Mouse (Mus musculus) C2C12 (cell line): Measurements from ENCODE around the gene Rerg.

Experiments
- CEBPB ChIP-seq: IDR thresholded peaks from one replicate; pipeline ENCODE4 v1.6.1; 2011; ENCODE audit warnings: low read depth, mild to moderate bottlenecking, control low read depth, moderate library complexity
- CTCF ChIP-seq: IDR thresholded peaks from one replicate; pipeline ENCODE4 v1.5.1; 2011; ENCODE audit not compliant: control insufficient read depth, insufficient read depth, insufficient read length
- FOSL1 ChIP-seq: IDR thresholded peaks from one replicate; pipeline ENCODE4 v1.8.0; 2011; ENCODE audit warnings: mild to moderate bottlenecking, low read length; ENCODE audit not compliant: poor library complexity, insufficient read depth, severe bottlenecking
- MAX ChIP-seq: IDR thresholded peaks from one replicate; pipeline ENCODE4 v1.6.1; 2011; ENCODE audit warnings: mild to moderate bottlenecking, control low read depth
- MYOD1 ChIP-seq: IDR thresholded peaks from one replicate; pipeline ENCODE4 v1.6.1; 2011; ENCODE audit warnings: low read depth; ENCODE audit not compliant: control insufficient read depth, insufficient read length
- MYOG ChIP-seq: IDR thresholded peaks from one replicate; pipeline ENCODE4 v1.6.1; 2011; ENCODE audit not compliant: control insufficient read depth, insufficient read length; ENCODE audit errors: extremely low read depth
- USF1 ChIP-seq: IDR thresholded peaks from one replicate; pipeline ENCODE4 v1.6.1; 2011; ENCODE audit warnings: low read depth, mild to moderate bottlenecking, control low read depth, moderate library complexity

DNA sequence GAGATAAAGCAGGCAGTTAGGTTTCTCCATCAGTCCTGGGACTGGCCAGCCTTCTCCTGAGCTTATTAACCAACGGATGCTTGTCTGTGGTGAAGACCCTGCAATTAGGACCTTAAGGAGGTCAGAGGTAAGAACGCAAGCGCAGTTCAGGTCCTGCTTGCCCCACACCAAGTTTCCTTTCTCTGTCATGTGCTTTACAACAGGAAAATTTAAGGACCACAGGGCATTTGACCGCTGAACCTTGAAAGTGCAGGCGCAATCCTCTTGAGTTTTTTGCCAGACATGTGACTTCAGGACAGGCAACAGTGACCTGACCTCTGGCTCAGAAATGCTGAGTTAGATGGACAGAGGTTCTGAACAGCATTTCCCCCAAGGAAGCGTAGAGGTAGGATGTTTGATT lies 36.8 kb upstream of the Rerg start:
- TF ChIP-seq CTCF (no peak), FOSL1 (no peak), MYOG (no peak), USF1 (no peak), MAX (no peak), MYOD1 (no peak), CEBPB (no peak)
